Mouse (Mus musculus) CD8-positive naive resting alpha-beta T cell, adult 2 months (primary cell): Measurements from ENCODE around the gene Comp.

Experiments used
- DNase-seq, 2 experiments: peaks; one replicate each; pipeline ENCODE4 v3.0.0; 2022; ENCODE audit warnings: low read depth in 2 of 2, low spot score in 2 of 2

Gene Comp

DNA sequence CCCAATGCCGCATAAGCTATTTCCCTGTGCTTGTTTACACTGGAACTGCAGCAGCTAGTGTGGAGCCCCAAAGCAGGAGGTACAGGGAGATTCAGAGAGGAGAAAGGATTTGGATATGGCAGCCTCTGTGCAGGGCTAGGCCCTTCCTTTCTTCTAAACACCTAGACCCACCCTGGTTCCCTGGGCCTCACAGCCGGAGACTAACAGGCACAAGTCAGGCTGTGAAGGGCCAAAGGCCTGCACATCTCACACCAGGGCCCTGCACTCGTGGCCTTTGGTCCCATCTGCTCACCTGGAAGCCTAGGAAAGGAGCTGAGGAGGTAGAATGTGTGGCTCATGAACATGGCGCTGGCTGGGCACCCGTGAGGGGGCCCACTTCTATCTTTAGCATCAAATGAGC, 22.8 kb downstream of the Comp start:
- DNase-seq = no peak

DNA sequence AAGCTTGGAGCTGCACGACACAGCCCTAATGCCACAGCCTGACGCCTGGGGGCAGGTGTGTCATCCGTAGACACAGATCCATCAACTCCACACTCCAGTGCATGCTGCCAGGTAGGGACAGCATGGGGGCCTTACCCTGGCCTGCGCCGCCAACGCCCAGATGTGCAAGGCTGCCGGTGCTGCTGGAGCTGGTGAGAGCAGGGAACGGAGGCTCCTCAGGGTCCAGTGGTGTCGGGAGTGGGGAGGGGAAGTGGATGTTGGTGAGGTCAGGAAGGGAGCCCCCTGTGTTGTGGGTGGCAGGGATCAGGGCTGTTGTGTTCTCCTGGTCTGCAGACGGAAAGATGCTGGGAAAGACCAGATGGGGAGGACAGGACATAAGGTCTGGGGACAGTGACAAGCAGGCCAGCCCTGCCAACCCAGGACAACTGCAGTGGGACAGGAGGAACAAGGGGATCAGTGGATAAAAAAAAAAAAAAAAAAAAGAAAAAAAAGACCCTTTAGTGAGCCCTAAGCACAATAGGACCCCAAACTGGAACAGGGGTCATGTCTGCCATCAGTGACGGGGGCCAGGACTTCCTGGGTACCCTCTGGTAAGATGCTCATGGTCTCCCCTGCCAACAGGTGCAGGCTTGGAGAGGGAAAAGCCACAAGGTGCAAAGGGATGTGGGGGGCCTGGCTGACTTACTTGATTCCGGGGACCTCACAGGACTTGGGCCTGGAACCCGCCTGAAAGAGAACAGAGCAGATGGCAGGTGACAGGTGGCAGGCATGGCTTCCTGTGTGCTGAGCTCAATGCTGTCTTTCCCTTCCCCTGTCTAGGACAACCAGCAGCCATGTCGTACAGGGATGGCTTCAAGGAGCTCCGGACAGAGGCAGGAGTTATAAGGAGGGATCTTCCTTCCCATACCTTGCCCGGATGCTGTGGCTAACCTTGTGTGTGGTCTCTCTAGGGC, 24.5 kb downstream of the Comp start:
- DNase-seq = no peak

DNA sequence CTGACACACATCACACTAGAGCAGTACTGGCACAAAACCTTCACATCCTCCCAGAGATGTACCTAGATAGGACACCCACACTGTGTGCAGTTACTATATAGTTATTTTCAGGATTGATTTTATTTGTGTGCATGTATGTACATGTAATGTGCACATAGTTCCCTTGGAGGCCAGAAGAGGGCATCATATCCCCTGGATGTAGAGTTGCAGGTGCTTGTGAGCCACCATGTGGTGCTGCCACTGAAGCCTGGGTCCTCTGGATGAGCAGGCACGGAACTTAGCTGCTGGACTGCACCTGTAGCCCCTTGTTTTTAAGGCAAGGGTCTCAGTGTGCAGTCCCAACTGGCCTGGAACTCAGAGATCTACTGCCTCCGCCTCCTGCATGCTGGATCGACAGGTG, 30.9 kb downstream of the Comp start:
- DNase-seq = no peak

DNA sequence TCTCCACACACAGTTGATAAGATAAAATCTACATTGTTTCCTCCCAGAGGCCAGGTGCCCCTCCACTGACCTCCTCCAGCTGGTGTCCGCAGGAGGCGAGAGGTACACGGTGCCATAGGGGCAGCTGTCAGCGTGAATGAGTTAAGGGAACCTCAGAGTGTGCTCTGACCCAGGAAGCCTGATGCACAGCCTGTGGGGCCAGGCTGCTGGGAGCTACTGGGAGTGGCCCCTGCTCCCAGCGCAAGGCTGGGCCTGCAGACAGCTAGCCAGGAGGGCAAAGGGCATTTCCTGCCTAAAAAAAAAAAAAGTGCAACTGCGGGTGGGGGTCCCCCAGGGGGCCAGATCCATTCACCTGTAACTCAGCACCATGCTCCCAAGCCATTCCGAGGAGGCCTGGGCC, 31.8 kb downstream of the Comp start:
- DNase-seq = no peak

DNA sequence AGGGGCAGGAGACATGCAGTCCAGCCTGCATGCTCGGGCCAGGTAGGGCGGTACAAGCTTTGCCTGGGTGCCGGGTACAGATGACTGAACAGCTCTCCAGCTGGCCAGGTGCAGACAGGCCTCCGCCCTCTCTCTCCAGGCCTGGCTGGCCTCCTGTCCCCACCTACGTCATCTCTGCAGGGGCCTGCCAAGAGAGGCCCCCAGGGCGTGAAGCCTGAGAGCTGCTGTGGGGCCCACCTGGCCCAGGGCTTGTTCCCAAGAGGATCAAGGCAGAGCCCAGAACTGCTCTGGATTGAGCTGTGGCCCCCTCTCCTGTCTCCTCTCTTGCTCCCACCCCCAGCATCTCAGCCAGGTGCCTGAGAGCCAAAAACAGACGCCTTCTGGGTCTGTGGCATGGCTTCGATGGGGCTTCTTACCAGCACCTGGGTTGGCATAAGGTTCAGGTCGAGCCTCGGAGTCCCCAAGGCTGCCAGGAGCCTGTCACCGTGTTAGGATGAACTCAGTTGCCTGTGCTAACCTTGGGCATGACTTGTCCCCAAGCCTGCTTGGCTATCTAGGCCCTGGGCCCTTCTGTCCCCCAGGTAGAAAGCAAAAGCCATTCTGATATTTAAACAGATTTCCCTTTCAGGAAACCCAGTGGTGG, 33.2 kb downstream of the Comp start:
- DNase-seq = no peak

DNA sequence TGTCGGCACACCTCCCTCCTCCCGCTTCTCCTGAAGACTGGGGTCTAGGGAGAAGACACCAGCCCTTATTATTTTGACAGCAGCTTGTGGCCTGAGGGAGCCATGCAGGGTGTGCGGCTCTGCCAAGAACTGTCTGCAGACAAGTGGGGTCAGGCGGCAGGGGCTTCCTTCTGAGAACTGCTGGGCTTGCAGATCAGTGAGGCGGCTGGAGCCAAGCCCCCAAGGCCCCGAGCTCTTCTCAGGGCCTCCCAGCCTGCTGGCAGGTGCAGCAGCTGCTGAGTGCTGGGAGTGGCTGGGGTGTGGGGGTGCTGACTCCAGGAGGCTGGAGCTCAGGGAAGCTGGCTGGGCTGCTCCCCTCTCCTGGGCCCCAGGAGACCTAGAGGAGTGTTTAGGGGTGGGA, 34.9 kb downstream of the Comp start:
- no peak for DNase-seq

DNA sequence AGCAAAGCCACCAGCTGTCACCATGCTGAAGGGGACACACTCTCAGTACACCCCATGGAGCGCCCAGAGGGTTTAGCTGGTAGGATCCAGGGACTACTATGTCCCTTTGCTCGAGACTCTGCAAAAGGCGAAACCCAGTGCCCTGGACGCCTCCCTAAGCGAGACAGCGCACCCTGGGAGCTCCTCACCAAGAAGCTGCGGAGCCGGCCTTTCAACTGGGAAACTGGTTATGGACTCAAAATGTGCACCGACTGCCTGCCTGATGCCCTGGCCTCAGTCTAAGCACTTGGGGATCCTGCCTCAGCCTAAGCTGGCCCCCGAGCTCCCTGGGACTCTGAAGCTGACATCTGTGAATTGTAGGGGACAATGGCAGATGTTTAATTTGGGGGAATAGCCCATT, 35.7 kb downstream of the Comp start:
- DNase-seq = no peak

DNA sequence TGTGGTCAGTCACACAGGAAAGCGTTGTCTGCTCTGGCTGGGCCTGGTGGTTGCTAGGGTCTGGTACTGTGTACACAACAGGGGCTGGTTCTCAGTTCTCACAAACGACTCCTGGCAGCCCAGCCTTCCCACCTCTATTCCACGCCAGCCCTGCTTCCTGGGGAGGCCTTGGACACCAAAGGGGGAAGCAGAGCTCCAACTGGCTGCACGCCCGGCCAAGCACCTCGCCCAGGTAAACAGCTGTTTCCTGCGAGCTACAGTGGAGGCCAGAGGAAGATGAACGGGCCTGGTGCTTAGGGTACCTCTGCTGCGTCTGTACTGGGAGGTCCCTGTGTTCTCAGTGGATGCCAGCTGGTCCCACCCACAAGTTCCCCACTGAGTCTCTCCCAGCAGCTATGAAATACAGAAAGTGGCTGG, 36.1 kb downstream of the Comp start:
- DNase-seq = no peak

DNA sequence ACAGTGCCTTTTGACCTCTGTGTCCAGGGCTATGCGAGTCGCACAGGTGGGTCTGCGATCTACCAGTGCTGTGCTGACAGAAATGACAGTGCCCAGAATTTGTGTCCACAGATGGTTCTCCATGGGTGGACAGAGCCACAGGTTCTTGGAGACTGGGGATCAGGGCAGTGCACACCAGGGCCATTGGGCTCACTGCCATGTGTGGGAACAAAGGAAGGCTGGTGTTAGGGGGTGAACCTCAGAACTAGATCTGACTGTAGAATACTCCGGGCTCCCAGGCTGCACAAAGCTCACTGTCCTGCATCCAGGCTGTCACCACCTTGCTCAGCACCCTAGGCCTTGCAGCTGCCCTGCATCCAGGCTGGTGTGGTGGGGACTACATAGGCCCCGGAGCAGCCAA, 36.9 kb downstream of the Comp start:
- no peak for DNase-seq

DNA sequence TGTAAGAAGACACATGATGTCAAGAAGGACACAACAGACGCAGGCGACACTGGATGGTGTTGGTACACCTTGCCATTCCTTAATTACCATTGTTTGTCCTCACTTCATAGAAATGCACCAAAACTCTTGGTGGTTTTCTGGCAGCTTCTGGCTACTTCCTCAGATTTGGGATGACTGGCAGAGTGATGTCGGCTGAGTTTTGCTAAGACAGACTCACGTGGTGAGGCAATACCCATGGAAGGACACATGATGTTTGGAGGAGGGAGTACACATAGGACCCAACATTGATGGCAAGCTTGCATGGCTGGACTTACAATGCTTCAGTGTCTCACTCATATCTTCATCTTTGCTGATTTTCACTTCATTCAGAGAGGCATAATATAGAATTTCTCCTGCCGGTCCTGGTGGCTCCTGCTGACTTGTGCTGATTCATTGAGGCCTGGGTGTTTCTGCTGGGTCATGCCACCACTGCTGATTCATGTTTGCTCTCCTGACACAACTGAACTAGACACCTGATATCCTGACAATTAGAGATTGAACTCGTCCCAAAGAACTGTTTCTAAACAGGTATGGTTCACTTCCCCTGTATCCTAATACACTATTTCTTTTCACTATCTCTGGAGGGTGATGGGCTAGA, 41.1 kb downstream of the Comp start:
- DNase-seq = no peak

DNA sequence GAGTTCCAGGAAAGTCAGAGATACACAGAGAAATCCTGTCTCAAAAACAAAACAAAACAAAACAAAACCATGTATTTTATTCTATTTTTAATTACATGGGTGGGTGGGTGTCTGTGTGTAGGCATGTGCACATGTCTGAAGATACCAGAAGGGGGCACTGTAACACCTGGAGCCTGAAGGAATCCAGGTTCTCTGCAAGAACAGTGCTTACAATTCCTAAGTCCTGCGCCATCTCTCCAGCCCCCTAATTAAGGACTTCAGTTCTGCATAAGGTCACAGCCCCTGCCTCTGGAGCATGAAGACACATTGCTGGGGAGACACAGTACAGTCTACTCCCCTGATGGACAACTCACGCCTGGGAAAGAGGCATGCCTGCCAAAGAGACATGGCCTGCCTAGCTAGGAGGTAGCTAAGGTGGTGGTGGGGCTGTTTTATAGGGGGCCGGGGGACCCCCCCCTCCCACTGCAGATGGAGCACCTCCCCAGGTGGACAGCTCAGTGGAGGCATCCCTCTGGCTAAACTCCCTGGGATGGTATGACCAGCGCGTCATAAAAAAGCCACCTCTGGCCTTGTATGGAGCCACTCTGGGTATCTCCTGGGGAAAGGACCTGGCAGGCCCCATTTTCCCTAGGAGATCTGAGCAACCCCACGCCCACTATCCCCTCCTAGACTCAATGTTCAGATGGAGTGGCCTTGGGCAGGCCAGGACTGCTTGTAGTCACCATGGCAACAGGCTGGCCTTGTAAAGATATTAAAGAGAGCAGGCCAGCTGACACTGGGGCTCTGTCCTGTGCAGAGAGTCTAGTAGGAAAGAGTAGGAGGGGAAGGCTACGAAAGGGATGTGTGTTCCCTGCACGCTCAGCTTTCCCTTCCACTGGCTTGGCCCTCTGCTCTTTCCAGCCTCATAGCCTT, 42.4 kb downstream of the Comp start:
- DNase-seq = no peak

DNA sequence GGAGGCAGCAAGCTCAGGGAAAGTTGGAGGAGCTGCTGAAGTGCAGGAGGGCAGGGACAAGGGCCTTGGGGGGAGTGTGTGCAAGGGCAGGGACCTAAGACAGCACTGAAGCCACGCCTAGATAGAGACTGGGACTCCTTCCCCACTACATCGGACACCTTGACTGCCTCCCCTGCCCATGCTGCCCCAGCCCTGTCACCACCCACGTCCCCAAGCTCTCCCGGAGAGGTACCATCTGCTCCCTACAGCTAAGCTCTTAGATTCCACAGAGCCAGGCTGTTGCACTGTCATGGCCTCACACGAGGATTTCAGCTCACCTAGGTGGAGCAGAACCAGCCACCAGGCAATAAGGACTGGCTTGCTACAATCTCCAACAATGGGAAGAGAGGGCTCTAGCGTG, 43.6 kb downstream of the Comp start:
- DNase-seq = no peak

DNA sequence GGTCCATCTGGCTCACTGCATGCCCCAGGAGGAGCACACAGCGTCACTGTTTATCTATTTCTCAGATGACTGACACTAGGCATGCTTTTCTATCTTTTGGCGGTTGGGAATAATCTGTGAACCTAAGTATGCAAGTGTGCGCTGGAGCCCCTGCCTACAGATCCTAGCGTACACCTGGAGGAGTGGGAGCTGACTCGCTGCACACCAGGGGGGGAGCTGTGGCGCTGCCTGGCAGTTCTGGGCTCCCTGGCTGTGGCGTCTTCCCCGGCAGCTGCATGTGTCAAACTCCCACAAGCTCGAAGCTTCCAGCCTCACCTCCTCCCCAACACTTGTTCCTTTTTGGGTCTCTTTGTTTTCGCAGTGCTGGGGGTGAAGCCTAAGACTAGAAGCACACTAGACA, 44.6 kb downstream of the Comp start:
- no peak for DNase-seq

DNA sequence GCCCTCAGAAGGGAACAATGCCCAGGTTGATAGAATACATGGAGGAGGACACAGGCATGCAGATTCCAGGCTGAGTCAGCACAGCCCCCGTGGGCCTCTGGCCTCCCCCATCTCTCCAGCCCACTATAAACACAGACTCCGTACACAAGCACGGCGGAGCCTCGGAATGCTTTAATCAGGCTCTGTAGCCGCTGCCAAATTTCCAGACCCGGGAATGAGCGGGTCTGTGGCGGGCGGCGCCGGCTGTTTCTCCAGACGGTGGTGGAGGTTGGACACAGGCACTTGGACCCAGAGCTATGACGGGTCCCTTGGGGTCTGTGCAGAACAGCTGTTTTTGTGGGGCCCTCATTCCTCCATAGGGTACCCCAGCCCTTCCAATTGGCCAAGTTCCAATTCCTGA, 45.6 kb downstream of the Comp start:
- DNase-seq = no peak

DNA sequence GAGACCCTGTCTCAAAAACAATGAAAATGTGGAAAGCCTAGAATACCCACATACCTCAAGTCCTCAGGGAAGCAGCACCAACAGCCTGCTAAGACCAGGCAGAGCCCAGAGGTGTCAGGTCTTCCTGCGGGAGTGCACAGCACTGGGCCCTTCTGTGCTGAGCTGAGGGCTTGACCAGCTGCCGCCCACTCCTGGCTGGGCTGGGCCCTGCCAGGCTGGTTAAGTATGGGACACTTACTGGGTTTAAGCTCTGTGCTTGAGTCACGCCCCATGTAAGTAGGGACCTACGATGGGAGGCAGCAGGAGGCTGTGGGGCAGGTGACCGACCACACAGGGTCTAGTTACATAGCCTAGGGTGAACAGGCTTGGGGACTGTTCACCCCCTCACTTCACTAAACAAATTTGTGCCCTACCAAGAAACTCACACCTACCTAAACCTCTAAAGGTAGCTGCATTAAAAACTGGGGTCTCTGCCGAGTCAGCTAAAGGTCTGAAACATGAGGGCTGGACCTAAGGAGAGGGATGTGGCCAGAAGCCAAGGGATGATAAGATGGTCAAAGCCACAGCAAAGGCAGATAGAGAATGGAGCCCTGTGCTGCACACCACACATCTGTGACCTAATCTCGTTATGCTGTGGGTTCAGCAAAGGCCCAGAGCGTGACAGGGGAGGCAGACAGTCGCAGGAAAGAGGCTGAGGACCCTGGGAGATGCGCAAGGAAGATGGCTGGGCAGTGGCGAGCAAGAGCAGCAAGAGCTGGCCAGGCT, 46.7 kb downstream of the Comp start:
- DNase-seq = no peak

DNA sequence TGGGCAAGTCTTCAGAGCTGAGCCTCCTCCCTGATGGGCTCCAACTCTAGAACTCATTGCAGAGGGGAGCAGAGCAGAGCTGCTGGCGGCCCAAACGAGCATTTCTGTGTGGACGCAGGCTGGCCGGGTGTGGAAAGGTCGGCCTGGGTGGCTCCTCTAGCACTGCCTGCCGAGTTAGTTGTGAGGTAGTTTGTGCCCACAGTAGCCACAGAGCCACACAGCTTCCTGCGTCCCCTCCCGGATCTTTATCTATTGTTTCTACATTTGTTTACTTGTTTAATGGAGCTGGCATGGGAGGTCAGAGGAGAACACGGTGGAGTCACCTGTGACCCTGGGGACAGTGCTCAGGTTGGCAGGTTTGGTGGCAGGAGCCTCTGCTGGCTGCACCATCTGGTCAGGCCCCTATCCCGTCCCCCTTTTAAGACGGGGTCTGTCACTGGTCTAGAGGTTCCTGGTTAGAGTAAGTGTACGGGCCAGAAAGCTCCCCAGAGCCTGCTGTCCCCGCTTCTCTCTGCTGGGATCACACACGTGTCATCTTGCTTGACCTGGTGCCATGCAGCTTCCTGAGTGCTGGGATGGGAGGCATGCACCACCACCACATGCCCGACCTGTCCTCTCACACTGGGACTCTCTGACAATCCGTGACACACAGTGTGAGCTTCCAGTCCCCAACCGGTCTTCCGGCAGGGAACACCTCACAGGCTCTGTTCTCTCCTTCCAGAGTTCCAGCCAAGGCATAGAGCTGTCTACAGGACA, 48.2 kb downstream of the Comp start:
- DNase-seq = no peak

DNA sequence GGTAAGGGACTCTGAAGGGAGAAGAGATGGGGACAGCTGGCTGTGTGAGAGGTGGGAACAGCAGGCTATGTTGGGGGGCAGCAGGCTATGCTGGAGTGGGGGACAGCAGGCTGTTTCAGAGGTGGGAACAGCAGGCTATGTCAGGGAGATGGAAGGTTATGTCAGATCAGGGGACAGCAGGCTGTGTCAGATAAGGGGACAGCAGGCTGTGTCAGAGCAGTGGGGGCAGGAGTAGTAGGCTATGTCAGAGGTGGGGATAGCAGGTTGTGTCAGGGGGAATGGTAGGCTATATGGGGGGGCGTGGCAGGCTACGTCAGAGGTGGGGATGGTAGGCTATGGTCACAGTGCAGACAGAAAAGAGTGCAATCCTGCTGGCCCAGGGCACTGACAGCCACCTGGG, 49.4 kb downstream of the Comp start:
- no peak for DNase-seq

DNA sequence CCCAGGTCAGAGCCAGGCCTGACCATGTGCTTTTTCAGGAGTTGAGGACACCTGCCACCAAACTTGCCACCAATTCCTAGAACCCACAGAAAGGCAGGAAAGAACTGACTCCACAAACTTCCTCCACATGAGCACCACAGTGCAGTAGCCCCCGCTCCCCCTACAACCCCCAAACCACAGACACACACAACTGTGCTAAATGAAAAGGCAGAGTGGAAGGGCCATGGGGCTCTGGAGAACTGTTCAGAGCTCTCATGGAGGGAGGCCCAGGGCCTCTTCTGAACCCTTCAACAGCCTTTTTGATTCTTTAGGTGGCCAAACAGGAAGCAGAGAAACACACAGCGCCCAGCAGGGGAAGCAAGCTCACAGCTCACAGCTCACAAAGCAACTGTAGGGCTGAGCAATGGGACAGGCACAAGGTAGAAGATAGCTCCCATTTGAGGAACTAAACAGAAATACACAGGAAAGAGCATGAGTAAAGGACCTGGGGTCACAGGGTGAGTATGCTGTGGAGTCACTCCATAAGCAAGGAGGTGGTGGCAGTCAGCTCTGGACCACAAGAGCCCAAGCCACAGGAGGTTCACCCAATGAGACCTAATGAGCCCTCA, 53.0 kb downstream of the Comp start:
- no peak for DNase-seq

DNA sequence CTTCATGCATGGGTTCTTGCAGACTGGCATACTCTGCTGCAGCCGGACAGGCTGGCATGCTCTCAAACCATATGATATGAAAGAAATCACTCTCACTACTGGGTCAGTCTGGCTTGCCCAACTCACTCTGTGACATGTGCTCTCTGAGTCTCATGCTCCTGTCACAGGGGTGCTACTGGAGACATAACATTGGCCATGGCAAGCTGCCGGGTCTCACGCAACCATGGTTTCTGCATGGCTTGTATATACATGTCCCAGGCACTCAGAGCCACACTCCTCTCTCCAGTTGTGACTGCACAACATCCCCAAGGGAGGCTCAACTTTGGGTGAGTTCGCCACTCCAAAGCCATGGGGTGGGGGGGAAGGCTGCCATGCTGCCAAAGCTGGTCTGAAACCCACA, 57.9 kb downstream of the Comp start:
- no peak for DNase-seq
